Mouse (Mus musculus): Measurements from ENCODE around the gene Prdm11.
A peak's percentile ranks its signal among the peaks of the same experiment; 100 is the strongest.

The Prdm11 gene

DNA sequence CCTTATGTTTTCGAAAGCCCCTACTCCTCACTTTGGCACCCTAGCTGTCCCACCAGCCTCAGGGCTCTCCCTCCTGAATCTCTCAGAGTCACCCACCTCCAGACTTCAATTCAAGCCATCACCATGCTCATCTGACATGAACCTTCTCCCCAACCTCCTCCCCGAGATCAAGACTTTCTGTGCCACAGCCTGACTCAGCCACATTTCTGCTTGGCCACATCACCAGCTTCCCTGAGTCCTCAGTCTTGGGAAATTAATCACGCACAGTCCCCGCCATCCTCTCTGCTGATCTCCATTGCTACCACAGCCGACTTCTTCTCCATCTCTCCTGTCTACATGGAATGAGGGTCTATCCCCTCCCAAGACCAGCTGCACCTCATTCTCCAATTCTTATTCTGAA, 34.5 kb downstream of the Prdm11 start:
- no peak for DNase-seq

GRCm38 (mm10) chr2:93007967-93008685, 37.8 kb downstream of the Prdm11 start:
- DNase-seq, result no peak

GRCm38 (mm10) chr2:93005028-93005427, 40.9 kb downstream of the Prdm11 start:
- no peak for DNase-seq

- DNase-seq, result peak; percentile 96
Measured at GRCm38 (mm10) chr2:92991976-92992375, 54.0 kb downstream of the Prdm11 start.

DNA sequence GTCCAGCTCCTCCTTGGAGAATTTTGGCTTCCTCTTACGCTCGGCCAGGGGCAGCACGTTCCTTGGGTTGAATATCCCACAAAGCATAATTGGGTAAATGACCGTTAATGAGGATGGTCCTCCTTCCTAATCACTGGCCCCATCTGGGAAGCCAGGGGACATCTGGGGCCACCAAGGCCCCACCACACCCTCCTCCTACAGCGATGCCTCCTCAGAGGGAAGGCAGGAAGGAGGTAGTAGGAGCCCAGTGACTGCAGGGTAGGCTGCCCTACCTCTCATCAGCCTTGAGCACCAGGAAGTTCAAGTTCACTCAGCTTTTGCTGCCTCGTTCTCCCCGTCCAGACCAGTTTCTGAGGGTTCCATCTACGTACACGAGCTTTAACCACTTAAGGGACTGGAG, 56.4 kb downstream of the Prdm11 start:
- DNase-seq, result no peak

DNA sequence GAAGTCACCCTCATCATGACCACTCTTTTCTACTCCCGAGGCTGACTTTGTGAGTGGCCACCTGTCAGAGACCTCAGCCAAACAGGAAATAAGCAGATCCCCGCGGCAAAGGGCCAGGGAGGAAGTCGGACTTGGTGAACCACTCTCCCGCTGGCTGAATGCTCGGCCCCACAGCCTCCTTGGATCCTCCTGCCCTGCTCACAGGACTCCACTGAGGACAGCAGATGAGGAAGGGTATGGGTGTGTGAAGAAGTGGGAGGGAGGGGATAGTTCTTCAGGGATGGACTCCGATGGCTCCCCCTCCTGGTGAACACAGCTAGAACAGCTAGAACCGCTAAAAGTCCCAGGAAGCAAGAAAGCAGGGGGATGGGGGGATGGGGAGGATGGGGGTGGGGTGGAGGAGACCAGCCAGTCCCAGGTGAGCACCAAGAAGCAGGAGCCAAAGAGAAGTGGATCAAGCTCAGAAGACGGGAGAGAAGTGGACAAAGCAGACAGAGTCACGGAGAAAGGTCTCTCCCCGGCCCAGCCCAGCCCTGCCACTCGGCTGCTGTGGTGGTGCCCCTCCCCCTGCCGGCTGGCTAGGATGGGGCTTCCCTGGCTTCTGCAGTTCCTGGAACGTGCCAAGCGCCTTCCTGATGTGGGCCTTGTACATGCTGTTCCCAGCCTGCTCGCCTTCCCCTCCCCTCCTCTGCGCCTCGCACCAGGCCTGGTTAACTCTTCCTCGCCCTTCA, 57.9 kb downstream of the Prdm11 start:
- peak; percentile 99 for DNase-seq

GRCm38 (mm10) chr2:92987108-92987618, 58.8 kb downstream of the Prdm11 start:
- DNase-seq, result peak; percentile 93

- DNase-seq, result no peak
Measured at GRCm38 (mm10) chr2:92985600-92985999, 60.4 kb downstream of the Prdm11 start.

DNA sequence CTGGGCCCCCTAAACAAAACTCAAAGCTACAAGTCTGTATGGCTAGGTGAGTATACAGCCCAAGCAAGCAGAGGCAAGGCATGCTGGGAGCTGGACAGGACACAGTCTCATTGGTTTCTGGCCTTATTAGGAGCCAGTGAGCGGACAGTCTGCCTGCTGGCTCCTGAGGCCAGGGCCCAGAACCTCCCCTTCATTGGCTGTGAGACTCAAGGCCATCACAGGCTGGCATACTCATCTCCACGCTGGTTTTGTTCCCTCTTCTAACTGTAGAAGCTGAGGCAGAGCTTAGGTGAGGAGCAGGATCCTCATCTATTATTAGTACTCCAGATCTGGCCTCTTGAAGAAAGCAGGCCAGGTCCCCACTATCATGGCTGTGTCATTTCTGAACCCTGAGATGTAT, 60.8 kb downstream of the Prdm11 start:
- DNase-seq, result no peak

- DNase-seq, result peak; percentile 92
Measured at GRCm38 (mm10) chr2:92984321-92985108, 61.5 kb downstream of the Prdm11 start.

DNA sequence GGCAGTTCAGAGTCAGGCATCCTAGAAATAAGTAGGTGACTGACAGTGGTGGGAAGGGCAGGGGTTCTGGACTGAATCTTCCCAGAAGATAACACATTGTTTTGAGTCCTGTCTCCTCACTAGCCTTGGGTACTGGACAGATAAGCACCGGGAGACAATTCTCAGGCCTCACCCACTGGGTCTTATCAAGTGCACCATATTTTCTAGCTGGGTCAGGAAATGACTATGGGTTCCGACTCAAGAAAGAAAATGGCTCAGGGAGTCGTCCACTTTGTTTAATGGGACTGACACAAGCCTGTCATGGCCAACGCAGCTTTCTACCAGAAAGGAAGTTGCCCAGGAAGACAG, 62.7 kb downstream of the Prdm11 start:
- no peak for DNase-seq

DNA sequence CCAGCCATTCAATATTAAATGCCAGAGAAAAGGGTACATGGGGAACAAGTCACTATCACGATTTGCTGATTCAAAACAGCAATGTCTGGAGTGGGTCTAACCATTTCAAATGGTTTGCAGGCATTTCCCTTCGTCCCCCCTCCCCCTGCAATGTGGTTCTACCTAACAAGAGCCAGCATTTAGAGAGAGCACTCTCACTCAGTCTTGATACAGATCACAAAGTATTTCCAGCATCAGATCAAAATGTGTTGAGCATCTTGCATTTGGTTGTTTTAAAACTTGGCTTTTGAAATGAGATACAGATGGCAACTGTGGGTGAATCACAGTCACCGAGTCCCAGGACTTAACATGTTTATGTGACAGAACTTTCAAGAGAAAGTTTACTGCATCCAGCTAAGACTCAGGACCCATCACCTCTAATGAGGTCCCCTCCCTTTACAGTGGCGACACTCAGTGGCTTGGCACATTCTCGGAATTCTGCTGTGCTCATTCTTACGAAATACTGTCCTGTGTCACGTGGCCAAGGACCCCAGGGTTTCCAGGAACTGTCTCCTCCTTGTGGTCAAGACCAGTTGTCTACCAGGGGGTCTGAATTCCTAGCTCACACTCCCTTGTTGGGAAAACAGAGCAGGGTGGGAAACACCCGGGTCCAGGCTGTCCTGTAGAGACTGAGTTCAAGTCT, 63.2 kb downstream of the Prdm11 start:
- no peak for DNase-seq

DNA sequence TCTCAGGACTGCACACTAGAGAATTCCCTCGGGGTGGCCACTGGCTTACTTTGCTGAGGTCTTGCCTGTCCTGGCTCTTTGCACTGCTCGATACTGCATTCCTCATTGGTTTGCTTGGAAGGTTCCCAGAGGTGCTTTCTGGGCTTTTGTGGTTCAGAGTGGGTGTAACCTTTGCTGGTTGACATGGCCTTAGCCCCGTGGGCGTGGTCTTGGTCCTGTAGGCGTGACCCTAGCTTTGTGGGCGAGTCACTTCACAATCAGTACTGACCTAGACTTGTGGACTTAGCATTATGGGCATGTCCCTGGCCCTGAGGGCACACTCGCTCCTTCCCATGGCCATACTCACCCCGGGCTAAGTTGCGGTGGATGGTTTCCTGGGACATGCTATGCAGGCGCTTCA, 65.8 kb downstream of the Prdm11 start:
- no peak for DNase-seq

DNA sequence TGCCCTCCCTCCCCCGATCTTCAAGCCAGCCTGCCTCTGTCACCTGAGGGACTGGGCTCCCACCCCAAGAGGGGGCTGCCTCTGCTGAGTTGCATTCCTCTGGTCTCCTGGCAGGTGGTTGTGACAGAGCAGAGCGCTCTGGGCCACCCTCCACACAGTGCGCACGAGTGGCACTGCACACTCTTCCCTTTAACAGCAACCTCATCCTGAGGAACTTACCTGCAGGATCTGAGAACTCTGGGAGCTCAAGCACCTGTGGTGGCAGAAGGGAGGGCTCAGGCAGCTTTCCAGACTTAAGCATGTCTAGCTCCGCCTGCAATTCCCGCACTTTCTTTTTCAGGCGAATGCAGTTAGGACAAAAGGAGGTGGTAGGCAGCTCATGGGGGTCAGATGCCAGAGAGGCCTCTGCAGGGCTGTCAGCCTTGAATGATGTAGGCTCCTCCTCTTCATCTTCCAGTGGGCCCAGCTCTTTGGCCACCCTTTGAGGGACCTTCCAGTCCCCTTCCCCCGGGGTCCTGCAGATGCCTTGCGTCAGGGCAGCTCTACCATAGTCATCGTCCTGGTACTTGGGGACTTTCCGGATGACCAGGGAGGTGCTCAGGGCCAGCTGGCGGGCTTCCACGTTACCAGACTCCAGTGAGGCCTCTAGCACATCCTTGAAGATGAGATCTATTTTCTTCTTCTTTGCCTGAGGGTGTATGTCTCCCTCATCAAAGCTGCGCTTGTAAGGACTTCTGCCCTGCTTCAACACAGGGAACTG, 70.8 kb downstream of the Prdm11 start:
- DNase-seq, result no peak

DNA sequence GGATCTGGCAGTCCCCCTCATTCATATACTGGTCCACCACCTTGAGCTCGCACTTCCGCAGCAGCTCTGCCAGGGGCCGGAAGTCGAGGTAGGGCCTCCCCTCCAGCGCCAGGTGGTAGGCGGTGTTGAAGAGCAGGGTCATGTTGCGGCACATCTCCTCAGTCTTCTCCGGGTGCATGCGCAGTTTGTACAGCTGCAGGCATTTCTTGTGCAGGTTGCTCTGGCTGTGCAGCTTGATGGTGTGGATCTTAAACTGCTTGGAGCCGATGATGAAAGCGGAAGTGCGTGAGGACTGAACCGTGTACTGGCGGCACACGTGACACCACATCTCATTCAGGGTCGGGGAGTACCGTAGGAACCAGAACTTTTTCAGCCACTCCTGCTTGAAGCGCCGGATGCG, 72.3 kb downstream of the Prdm11 start:
- no peak for DNase-seq

DNA sequence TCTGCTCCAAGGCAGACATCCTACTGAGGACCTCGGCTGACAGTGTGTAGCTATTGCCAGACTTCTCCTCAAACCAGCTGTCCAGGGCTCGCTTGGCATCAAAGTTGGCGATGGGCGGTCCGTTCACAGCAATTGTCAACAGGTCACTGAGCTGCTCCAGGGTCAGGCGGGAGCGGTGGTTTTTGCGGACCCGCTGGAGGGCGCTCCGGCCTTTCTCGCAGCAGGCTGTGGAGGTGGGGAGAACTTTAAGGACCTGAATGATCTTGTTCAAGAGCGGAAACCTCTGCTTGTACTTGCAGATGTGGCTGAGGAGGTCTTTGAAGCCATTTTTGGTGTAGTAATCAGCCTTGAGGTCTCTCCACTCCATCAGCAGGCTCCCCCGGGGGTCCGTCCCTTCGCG, 73.9 kb downstream of the Prdm11 start:
- DNase-seq, result no peak

GRCm38 (mm10) chr2:92971536-92971935, 74.4 kb downstream of the Prdm11 start:
- no peak for DNase-seq

GRCm38 (mm10) chr2:92971069-92971468, 74.9 kb downstream of the Prdm11 start:
- DNase-seq, result no peak

- no peak for DNase-seq
Measured at GRCm38 (mm10) chr2:92967839-92968166, 78.2 kb downstream of the Prdm11 start.

- peak; percentile 87 for DNase-seq
Measured at GRCm38 (mm10) chr2:92967032-92967838, 78.7 kb downstream of the Prdm11 start.

GRCm38 (mm10) chr2:92966257-92966656, 79.7 kb downstream of the Prdm11 start:
- DNase-seq, result peak; percentile 86

DNA sequence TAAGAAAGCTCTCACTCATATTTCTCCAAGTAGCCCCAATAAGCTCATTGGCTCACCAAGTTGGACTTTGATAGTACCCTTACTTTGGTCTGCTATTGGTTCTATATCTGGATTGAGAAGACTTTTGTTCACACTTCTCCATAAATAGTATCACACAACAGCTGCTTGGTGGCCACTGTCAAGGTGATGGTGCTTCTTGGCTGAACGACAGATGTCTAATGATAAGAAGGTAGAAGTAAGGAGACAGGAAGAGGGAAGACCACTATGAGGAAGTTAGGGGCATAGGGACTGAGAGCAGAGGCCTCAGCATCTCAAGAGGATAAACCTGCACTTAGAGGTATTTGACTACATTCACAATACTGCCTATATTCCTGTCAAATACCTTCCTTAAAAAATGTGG, 81.6 kb downstream of the Prdm11 start:
- no peak for DNase-seq

Measured in heart, adult 11 months (tissue).